Mouse (Mus musculus) spleen, adult 2 months (tissue): ENCODE measurements around the gene Etv4.

ENCODE experiments used
- CTCF ChIP-seq: fragments of 200-500 bp; IDR thresholded peaks from 2 replicates; pipeline ENCODE4 v1.5.1; 2011; ENCODE audit warnings: mild to moderate bottlenecking, inconsistent platforms; ENCODE audit not compliant: insufficient read depth, insufficient read length, insufficient replicate concordance; ENCODE audit errors: extremely low read depth
- POLR2A ChIP-seq: fragments of 200-500 bp; IDR thresholded peaks from 2 replicates; pipeline ENCODE4 v1.6.1; 2011; ENCODE audit warnings: low read depth, low read length, inconsistent platforms

DNA sequence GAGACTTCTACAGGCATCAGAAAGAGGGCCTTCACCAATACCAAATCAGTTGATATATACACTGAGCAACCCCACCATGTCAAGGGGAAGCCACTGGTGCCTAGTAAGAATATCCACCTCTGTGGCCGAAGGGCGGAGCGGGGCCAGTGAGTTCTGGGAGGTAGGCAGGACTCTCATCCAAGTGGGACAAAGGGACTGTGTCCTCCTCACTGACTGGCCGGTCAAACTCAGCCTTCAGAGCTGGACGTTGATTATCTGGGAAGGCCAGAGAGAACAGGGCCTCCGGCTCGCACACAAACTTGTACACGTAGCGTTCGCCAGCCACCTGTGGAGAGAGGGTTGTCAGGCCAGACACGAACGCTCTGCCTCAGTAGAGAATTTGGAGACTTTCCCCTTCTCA, 14.9 kb downstream of the Etv4 start:
- TF ChIP-seq CTCF (no peak), POLR2A (no peak)
